Mouse (Mus musculus): ENCODE data around the gene 4931428F04Rik. TPM values are rescaled to one million over a fixed set of nuclear protein-coding genes. Genes with fewer than 3 reads are reported as not detected.
A peak's percentile ranks its signal among the peaks of the same experiment; 100 is the strongest.

The 4931428F04Rik gene
- polyA plus RNA-seq, 1 experiment from 2014 or later, result 23.9 TPM

DNA sequence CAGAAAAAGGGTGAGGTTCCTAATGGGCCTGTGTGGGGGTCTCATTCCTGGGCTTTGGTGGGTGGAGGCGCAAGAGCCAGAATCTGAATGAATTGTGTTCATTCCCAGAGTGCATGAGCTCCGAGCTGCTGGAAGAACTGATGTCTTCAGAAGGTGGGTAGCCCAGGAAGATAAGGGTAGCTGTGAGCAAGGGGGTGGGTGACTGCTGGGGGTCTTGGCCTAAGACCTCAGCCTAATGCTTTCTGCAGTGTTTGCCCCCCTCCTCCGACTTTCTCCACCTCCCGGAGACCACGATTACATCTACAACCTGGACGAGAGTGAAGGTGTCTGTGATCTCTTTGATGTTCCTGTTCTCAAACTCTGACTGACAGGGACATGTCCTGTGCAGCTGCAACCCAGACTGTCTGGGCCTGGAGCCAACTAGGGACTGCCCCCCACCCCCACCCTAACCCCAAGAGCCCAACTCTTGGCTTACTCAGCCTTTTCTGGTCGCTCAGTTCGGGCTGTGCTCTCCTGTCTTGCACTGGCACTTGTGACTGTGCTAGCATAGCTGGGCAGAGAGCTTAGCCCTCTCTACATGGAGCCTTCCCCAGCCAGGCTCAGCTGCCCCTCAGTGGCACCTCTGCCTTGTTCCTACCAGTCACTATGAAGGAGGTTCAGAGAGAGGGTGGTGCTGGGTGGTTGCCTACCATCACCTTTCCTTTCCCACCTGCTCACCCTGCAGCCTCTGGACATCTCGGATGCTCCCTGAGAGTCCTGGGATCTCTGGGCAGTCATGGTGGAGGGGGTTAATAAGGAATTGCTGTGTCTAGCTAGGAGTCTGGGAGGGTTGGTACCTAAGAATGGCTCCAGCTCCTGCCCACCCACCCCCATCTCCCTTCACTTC lies 14.9 kb upstream of the 4931428F04Rik start:
- Histone ChIP-seq H3K27me3 (replicated peaks; ENCODE audit: low read depth, poor library complexity, severe bottlenecking) (no peaks in the 10 kb centered on the region), H3K36me3 (replicated peaks) (peaks cover 87% of the 10 kb centered on the region), H3K27ac (replicated peaks) (no peak overlapping the region), H3K4me3 (no peak overlapping the region), H3K4me1 (peaks cover 27% of the 10 kb centered on the region), H3K9me3 (no peaks in the 10 kb centered on the region)
- DNase-seq (ENCODE audit: low spot score), result no peak
- 83% methylated on average over 9 of the region's 9 CpGs for WGBS

DNA sequence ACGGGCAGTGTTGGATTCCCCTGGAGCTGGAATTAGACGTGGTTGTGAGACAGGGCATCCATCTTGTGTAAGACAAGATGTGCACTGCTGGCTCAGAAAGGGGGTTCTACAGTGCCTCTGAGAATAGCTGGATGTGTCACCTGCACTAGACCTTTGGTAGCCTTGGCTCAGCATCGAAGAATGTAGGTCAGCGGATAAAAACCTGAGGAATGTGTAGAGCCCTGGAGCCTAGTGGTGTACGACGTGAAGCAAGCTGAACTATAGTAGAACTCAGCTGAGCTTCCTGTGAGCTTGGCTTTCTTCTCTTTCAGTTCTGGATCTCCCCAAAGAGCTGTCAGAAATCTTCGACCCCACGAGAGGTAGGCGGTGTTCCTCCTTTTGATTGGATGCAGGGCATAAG lies 14.2 kb upstream of the 4931428F04Rik start:
- DNase-seq (ENCODE audit: low spot score), result no peak
- no peaks in the 10 kb centered on the region for H3K9me3 ChIP-seq
- no peak overlapping the region for H3K27ac ChIP-seq (replicated peaks)
- peaks cover 31% of the 10 kb centered on the region for H3K4me1 ChIP-seq
- no peak overlapping the region for H3K4me3 ChIP-seq
- H3K27me3 ChIP-seq (replicated peaks; ENCODE audit: low read depth, poor library complexity, severe bottlenecking), result no peaks in the 10 kb centered on the region
- peaks cover 86% of the 10 kb centered on the region for H3K36me3 ChIP-seq (replicated peaks)
- 86% methylated on average over 9 of the region's 9 CpGs for WGBS

- DNase-seq (ENCODE audit: low spot score), result no peak
- no peak overlapping the region for H3K4me3 ChIP-seq
- H3K36me3 ChIP-seq (replicated peaks), result peaks cover 86% of the 10 kb centered on the region
- H3K27me3 ChIP-seq (replicated peaks; ENCODE audit: low read depth, poor library complexity, severe bottlenecking), result no peaks in the 10 kb centered on the region
- H3K9me3 ChIP-seq, result no peaks in the 10 kb centered on the region
- 87% methylated on average over 8 of the region's 8 CpGs for WGBS
- H3K27ac ChIP-seq (replicated peaks), result no peak overlapping the region
- peaks cover 35% of the 10 kb centered on the region for H3K4me1 ChIP-seq
Measured at GRCm38 (mm10) chr8:105303396-105303795, 13.7 kb upstream of the 4931428F04Rik start.

- no peak overlapping the region for H3K4me3 ChIP-seq
- no peak for DNase-seq (ENCODE audit: low spot score)
- H3K4me1 ChIP-seq, result peaks cover 29% of the 10 kb centered on the region
- no peak overlapping the region for H3K27ac ChIP-seq (replicated peaks)
- peaks cover 4% of the 10 kb centered on the region; the same call in 1 of the 2 replicates for H3K27me3 ChIP-seq (replicated peaks; ENCODE audit: low read depth, poor library complexity, severe bottlenecking)
- no peaks in the 10 kb centered on the region for H3K9me3 ChIP-seq
- WGBS, result 92% methylated on average over 8 of the region's 8 CpGs
- H3K36me3 ChIP-seq (replicated peaks), result peaks cover 64% of the 10 kb centered on the region
Measured at GRCm38 (mm10) chr8:105299962-105300361, 10.3 kb upstream of the 4931428F04Rik start.

GRCm38 (mm10) chr8:105298351-105299252 lies 8.9 kb upstream of the 4931428F04Rik start:
- no peaks in the 10 kb centered on the region for H3K9me3 ChIP-seq
- peak overlapping the region; percentile 97 for H3K4me3 ChIP-seq
- WGBS, result 65% methylated on average over 18 of the region's 18 CpGs
- H3K27me3 ChIP-seq (replicated peaks; ENCODE audit: low read depth, poor library complexity, severe bottlenecking), result peaks cover 8% of the 10 kb centered on the region; the same call in 1 of the 2 replicates
- H3K4me1 ChIP-seq, result peaks cover 21% of the 10 kb centered on the region
- no peak for DNase-seq (ENCODE audit: low spot score)
- H3K27ac ChIP-seq (replicated peaks), result peak overlapping the region; percentile 90
- peaks cover 51% of the 10 kb centered on the region for H3K36me3 ChIP-seq (replicated peaks)

DNA sequence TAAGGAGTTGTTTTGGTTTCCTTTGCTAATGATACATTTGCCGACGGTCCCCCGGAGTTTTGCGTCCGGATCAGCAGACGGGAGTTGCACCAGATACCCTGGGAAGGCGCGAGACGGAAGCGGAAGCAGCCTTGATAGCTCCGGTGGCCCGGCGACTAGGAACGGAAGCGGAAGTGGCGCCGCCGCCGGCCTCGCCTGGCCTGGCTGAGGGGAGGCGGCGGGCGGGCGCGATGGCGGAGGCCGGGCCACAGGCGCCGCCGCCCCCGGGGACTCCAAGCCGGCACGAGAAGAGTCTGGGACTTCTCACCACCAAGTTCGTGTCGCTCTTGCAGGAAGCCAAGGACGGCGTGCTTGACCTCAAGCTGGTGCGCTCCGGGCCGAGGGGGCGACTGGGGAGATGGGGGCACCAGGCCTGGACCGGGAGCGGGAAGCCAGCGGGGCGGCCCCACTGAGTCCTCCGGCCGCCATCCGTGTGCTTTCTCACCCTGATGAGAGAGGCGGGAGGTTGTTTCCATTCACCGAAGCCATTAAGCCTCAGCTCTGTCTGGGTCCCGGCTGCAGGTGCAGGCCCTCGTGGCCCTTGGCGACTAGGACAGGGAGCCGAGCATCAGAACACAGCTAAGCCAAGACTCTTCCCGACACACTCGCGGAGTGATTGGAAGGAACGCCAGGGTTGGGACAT lies 8.0 kb upstream of the 4931428F04Rik start, which contains the start of gene E2f4:
Gene E2f4, plus strand, starts transcription at position 153 of the 682 bp plus-strand sequence.
- H3K4me1 ChIP-seq, result peaks cover 21% of the 10 kb centered on the region
- H3K9me3 ChIP-seq, result no peaks in the 10 kb centered on the region
- peaks cover 18% of the 10 kb centered on the region for H3K27me3 ChIP-seq (replicated peaks; ENCODE audit: low read depth, poor library complexity, severe bottlenecking)
- DNase-seq (ENCODE audit: low spot score), result peak; percentile 96
- peak within 1 kb of the TSS; percentile 97 for H3K4me3 ChIP-seq
- H3K36me3 ChIP-seq (replicated peaks), result peaks cover 41% of the 10 kb centered on the region
- H3K27ac ChIP-seq (replicated peaks), result peak within 1 kb of the TSS; percentile 90
- under 1% methylated on average over 58 of the region's 58 CpGs for WGBS

GRCm38 (mm10) chr8:105295895-105296573 lies 6.4 kb upstream of the 4931428F04Rik start, which contains the start of gene Exoc3l:
Gene Exoc3l (minus strand): TSS chr8:105296101.
- no peak for DNase-seq (ENCODE audit: low spot score)
- H3K4me3 ChIP-seq, result peak within 1 kb of the TSS; percentile 97
- H3K4me1 ChIP-seq, result peaks cover 21% of the 10 kb centered on the region
- no peaks in the 10 kb centered on the region for H3K9me3 ChIP-seq
- WGBS, result 70% methylated on average over 11 of the region's 11 CpGs
- H3K27me3 ChIP-seq (replicated peaks; ENCODE audit: low read depth, poor library complexity, severe bottlenecking), result peaks cover 27% of the 10 kb centered on the region
- H3K36me3 ChIP-seq (replicated peaks), result peaks cover 25% of the 10 kb centered on the region
- H3K27ac ChIP-seq (replicated peaks), result peak within 1 kb of the TSS; percentile 90

DNA sequence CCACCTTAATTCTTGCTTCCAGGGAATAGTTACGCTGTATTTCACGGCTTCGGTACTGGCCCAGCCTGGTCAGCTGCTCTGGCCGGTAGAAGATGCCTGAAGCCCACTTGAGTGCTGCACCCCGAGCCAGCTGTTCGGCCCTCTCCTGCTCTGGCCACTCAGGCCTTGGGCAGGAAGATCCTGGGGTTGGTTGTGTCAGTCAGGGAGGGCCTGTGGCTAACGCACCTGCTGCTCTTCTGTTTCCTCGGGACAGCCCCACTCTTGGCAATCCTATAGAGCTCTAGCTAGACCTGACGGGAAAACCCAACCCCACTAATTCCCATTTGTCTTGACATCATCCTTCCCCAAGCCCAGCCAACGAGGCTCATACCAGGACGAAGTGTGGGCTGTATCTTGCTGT lies 5.6 kb upstream of the 4931428F04Rik start:
- H3K27ac ChIP-seq (replicated peaks), result no peak overlapping the region

DNA sequence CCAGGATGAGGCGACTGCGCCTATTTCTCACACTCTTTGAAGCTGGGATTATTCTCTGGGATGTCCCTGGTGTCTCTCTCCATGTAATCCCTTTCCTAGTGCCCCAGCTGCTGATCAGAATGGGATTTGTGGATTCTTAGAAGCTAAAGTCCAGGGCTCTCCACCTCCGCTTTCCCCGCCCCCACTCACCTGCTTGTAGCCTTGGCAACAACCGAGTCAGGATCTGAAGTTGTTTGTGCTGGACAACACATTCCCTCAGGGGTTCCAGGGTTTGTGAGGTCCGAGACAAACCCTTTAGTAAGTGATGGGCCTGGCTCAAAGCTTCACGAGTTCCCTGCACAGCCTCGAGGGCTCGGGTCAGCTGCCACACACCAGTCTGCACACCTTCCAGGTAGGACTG lies 5.1 kb upstream of the 4931428F04Rik start:
- no peak for DNase-seq (ENCODE audit: low spot score)
- Histone ChIP-seq H3K4me3 (peak overlapping the region; percentile 37), H3K27me3 (replicated peaks; ENCODE audit: low read depth, poor library complexity, severe bottlenecking) (peaks cover 39% of the 10 kb centered on the region), H3K27ac (replicated peaks) (no peak overlapping the region), H3K36me3 (replicated peaks) (peaks cover 12% of the 10 kb centered on the region), H3K4me1 (peaks cover 32% of the 10 kb centered on the region), H3K9me3 (no peaks in the 10 kb centered on the region)
- WGBS, result 63% methylated on average over 9 of the region's 9 CpGs

More for the DNA sequence above, 5.6 kb upstream of the 4931428F04Rik start:
- Histone ChIP-seq H3K27me3 (replicated peaks; ENCODE audit: low read depth, poor library complexity, severe bottlenecking) (peaks cover 35% of the 10 kb centered on the region), H3K4me1 (peaks cover 27% of the 10 kb centered on the region), H3K4me3 (peak overlapping the region; percentile 37), H3K9me3 (no peaks in the 10 kb centered on the region), H3K36me3 (replicated peaks) (peaks cover 17% of the 10 kb centered on the region)
- 70% methylated on average over 11 of the region's 11 CpGs for WGBS
- no peak for DNase-seq (ENCODE audit: low spot score)

DNA sequence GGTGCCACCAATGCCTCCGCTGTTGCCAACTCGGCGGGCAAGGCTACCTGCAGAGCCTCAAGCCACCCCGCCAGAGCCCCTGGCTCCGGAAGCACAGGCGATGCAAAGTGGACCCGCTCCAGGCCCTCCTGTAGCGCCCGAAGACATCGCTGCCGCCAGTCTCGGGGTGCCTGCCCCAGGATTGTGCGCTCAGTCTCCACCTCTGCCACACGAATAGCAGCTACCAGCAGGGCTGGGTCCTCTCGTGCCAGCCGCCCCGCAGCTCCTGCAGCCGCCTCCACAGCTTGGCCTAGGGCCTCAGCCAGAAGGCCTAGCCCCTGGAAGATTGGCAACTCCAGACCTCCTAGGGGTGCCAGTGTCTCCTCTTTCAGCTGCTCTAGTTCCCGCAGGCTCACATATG lies 3.7 kb upstream of the 4931428F04Rik start:
- Histone ChIP-seq H3K36me3 (replicated peaks) (no peaks in the 10 kb centered on the region), H3K27ac (replicated peaks) (no peak overlapping the region), H3K27me3 (replicated peaks; ENCODE audit: low read depth, poor library complexity, severe bottlenecking) (peaks cover 42% of the 10 kb centered on the region), H3K4me1 (peaks cover 37% of the 10 kb centered on the region), H3K9me3 (no peaks in the 10 kb centered on the region), H3K4me3 (no peak overlapping the region)
- 67% methylated on average over 19 of the region's 19 CpGs for WGBS
- no peak for DNase-seq (ENCODE audit: low spot score)

DNA sequence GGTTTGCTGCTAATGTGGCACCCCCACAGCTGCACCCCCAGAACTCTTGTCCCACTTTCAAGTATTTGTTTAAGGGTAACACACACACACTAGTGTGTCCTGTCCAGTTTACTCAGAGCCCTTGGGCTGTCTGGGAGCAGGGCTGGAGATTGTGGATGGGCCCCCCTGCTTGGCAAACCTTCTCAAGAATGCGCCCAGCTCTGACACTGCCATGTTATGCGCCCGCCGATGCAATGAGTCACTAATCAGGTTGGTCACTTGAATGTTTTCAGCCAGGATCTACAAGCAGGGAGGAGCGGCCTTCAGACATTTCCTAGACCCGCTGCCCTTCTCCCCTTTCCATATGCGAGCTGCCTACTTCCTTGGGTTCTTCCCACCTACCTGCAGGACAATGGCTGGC lies 2.8 kb upstream of the 4931428F04Rik start:
- Histone ChIP-seq H3K27ac (replicated peaks) (no peak overlapping the region), H3K9me3 (no peaks in the 10 kb centered on the region), H3K36me3 (replicated peaks) (no peaks in the 10 kb centered on the region), H3K27me3 (replicated peaks; ENCODE audit: low read depth, poor library complexity, severe bottlenecking) (peaks cover 42% of the 10 kb centered on the region), H3K4me3 (no peak overlapping the region), H3K4me1 (peaks cover 39% of the 10 kb centered on the region)
- DNase-seq (ENCODE audit: low spot score), result no peak
- WGBS, result 85% methylated on average over 7 of the region's 7 CpGs

Measured in embryonic facial prominence, embryonic 10.5 days (tissue).